Mouse (Mus musculus) thymus, postnatal 10 days (tissue): Measurements from ENCODE around the gene Aaas.

Experiments
- DNase-seq, 2 experiments: peaks; one replicate each; pipeline ENCODE4 v3.0.0; 2021; ENCODE audit warnings: low spot score in 2 of 2

Aaas gene

DNA sequence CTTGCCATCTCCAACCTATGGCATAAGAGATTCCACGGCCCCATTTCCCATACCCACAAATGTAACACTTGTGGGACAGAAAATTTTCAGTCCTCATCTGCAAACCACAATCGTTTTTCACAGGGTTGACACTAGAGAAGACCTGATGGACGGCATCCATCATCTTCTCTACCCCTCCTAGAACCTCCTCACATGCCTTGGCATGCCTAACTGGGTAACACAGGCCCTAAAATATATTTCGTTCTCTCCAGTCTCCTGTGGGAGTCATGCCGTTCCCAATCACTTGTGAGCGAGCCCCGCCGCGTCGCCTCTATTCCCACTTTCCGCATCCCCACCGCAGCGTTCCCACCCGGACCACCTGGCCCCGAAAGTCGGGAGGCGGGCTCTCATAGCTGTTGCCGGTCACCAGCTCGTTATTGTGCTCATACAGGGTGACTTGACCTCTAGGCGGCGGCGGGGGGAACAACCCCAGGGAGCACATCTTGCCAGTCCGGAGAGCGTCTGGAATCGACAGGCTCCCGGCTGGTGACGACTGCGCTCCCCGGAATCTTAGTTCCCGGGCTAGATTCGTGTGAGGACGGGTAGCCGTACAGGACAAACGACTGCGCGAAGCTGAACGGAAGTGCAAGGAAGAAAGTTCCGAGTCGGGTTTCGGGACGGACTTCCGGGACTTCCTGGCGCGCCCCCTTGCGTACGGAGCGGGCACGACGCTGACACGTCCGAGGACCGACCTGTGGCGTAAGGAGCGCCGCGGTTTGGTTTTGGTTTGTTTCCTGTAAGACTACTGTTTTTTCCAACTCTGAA is at the start of gene Aaas:
Aaas (minus strand) TSS at position 634 of the 804 bp plus-strand sequence.
- DNase-seq = peak; percentile 90 to 96

- peak; percentile 68 to 70 for DNase-seq
Observed at GRCm38 (mm10) chr15:102399229-102400221, 49.0 kb upstream of the Aaas start.

- DNase-seq = no peak
Observed at GRCm38 (mm10) chr15:102398629-102399028, 48.1 kb upstream of the Aaas start.

DNA sequence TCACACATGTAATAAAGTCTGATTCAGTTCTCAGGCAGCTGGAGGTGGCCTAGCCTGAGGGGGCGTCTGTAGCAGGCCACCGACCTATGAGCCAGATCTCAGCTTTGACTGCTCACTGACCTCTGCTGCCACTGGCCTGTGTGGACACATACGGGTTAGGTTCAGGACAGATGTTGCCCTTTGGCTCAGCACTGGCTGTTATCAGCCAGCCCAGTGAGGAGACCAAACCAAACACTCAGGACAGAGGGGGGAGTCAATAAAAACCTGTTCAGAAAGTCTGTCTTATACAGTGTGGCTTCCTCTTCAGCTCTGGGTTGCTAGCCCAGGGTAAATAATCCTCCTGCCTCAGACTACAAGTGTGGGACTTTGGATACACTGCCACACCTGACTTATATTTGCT is 44.5 kb upstream of the Aaas start:
- DNase-seq = no peak

DNA sequence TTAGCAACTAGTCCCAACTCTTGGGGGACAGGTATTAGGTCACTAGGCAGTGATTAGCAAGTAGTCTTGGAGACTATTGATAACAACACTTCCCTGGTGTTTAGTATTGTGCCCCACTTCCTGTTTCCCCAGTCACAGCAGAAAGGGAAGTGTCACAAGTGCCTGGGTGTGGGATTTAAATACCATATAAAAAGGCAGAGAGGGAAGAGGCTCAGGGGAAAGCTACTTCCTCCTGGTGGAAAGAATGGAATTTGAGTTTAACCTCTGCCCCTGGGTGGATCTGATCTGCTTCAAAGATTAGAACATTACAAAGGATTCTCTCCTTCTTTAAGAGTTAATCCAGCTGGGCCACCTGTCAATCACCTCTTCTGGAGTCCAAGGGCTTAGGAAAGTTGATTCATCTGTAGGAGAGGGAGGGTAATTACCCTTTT is 43.0 kb upstream of the Aaas start:
- no peak for DNase-seq

DNA sequence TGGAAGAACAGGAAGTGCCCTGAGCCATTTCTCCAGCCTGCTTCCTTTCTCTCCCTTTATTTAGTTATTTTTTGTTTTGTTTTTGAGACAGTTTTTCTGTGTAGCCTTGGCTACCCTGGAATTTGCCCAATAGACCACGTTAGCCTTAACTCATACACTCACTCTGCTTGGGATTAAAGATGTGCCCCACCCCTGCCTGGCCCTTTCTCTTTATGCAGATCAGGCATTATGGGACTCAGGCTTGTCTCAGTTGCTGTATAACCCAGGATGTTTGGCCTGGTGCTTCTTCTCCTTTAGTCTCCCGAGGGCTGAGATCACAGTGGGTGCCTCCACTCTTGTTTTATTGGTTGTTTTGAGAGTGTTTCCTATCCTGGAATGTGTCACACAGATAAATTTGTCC is 41.9 kb upstream of the Aaas start:
- no peak for DNase-seq

GRCm38 (mm10) chr15:102388942-102389341 is 38.4 kb upstream of the Aaas start:
- DNase-seq = no peak

- DNase-seq = no peak
Observed at GRCm38 (mm10) chr15:102386640-102387039, 36.1 kb upstream of the Aaas start.

DNA sequence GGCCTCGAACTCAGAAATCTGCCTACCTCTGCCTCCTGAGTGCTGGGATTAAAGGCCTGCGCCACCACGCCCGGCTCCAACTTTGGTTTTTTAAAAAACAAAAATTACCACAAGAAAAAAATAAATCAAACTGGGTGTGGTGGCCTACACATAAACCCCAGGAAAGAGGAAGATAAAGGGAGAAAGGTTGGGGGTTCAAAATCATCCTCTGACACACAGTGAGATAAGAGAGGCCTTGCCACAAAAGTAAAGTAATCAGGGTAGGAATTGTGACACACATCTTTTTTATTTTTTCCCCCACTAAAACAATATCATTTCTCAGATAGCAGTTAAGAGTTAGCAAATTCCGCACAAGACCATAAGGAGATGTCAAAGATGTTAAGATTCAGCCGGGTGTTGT is 33.1 kb upstream of the Aaas start:
- no peak for DNase-seq

DNA sequence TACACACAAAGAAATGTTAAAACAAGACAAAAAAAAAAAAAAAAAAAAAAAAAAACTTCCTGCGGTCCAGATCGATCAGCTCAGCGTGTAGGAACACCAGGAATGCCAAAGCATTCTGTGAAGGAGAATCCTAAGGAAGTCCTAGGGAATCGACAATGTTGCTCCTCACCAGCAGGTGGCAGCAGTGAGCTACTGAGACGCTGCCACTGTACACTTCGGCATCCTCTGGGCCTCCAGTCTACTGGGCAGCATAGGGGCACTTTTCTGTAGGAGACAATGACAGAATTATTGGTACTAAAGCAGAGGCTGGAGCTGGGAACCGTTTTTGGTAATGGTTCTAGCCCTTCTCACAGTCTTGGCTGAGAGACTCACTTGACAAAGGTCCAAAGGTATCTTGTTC is 31.0 kb upstream of the Aaas start:
- DNase-seq = peak in 1 of 2 experiments; percentile 76

DNA sequence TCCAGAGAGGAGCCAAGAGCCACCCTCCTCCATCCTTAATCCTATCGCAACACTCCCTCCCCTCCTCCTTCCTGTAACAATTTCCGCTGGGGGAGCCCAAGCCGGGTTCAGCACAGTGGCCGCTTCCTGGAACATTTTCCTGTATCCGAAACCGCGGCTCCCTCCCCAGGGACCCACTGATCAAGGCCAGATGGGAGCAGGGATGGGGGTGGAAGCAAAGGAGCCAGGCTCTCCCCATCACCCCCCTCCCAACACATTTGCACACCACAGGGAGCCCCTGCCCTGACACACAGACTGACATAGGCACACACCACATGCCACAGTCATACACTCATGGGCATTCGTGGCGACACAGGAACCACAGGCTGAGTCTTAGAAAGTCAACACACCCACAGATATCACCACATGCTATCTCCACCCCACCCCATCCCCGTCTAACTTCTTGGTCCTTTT is 27.3 kb upstream of the Aaas start:
- DNase-seq = no peak

- peak; percentile 68 to 85 for DNase-seq
Observed at GRCm38 (mm10) chr15:102377163-102377543, 26.6 kb upstream of the Aaas start.

DNA sequence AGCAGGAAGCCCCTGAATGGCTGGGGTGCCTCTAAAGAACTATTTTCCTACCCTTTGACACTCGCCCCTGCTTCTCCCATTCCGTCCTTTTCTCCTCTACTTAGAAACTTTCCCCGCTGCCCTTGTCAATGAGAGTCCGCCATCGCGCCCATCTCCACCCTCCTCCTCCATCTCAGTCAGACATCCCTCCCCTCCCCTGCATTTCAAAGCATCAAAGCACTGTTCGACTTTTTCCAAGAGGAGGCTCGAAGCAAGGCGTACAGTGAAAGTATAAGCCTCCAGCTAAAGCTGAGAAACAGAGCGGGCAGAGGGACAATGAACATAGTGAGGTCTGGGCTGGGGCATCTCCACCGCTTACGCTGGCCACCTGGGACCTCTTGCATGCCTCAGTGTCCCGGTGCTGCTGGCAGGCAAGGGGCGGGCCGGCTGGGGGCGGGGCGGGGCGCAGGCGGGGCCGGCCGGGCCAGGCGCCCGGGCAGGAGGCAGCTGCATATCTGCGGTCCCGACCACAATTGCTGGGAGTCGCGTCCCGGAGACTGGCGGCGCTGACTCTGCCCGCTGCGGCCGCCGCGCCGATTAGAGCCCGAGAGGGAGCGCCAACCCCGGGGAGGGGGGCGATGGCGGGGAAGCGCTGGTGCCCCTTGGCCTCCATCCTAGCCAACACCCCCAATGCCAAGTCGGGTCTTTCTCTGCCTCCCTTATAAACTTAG is 26.0 kb upstream of the Aaas start:
- peak; percentile 25 to 36 for DNase-seq

- DNase-seq = no peak
Observed at GRCm38 (mm10) chr15:102370727-102371126, 20.2 kb upstream of the Aaas start.

DNA sequence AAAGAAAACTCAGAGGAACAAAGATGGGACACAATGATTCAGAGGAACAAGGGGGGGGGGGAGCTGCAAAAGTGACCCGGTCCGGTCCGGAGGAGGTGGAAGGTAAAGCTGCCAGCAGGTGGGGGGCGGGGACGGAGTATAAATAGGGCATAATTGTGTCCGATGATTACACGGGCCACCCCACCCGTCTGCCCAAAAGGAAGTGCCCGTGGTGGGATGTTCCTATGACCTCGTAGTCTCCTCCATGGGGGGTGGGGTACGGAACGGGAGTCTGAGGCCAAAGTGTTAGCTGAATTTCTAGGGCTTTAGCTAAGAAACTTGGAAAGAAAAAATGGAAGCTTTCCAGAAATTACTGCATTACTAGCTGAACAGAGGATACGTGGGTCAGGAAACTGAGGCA is 19.4 kb upstream of the Aaas start:
- no peak for DNase-seq

DNA sequence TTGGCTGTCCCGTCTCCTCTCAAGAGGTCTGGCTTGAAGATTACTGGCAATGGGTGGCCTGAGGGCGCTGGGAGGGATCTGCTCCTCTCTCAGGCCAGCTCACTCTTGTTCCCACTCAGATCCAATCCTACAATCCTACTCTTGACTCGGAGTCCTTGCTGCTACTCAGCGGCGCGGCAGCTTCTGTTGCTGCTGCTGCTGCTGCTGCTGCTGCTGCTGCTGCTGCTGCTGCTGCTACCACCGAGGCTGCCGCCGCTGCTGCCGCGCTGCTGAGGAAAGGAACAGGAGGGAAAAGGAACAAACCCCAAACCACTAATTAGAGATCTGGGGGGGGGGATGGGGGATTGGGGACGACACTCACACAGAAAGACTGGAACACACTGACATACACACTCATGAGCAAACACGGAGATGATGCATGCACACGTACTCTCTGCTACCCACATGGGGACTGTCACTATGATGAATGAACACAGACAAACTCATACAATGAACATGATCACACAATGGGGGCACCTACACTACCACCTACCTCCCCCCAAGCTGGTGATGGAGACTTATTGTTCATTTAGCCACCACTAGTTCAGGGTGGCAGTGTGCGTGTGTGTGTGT is 16.3 kb upstream of the Aaas start, which contains the start of gene Sp7:
Sp7 (minus strand) TSS at position 450 of the 612 bp plus-strand sequence.
- DNase-seq = no peak

- no peak for DNase-seq
Observed at GRCm38 (mm10) chr15:102366238-102366637, 15.7 kb upstream of the Aaas start.

DNA sequence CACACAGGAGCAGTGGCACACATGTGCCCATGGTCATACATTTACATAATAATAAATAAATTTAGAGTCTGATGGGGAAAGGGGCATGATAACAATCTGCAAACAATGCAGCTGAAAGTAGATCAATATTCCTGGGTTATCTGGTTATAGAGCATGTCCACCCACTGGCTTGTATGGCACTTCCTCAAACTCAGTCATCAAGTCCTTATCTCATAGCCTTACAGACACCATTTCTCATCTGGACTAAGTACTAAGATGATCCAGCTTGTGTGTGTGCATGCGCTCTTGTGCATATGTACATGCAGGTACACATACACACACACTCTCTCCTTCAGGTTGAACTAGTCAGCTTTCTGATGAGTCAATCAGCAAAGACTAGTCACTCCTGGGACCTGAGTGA is 14.1 kb upstream of the Aaas start:
- DNase-seq = no peak

GRCm38 (mm10) chr15:102362648-102363047 is 12.1 kb upstream of the Aaas start:
- no peak for DNase-seq

DNA sequence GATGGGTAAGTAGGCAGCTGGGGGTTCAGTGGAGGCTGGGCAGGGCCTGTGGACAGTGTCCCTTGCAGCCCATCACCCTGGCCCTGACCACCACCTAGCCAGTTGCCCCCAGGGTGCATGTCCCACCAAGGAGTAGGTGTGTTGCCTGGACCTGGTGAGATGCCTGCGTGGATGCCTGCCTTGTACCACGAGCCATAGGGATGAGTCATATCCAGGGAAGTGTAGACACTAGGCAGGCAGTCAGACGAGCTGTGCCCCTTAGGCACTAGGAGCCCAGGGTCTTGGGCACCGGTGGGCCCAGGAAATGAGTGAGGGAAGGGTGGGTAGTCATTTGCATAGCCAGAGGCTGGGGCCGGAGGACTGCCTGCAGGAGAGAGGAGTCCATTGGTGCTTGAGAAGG is 8.3 kb upstream of the Aaas start:
- no peak for DNase-seq

- DNase-seq = peak in 1 of 2 experiments; percentile 24
Observed at GRCm38 (mm10) chr15:102358126-102358525, 7.6 kb upstream of the Aaas start.
